Mouse (Mus musculus) frontal cortex, adult 2 months (tissue): ENCODE measurements around the gene Ncs1. TPM values are rescaled to one million over a fixed set of nuclear protein-coding genes. Genes with fewer than 3 reads are reported as not detected.
A peak's percentile ranks its signal among the peaks of the same experiment; 100 is the strongest.

ENCODE experiments used
- DNase-seq, 2 experiments: peaks; one replicate each; pipeline ENCODE4 v3.0.0; 2022; ENCODE audit warnings: low spot score in 1 of 2; ENCODE audit errors: extremely low spot score in 1 of 2
- polyA plus RNA-seq: library from polyadenylated mRNA; depleted of rRNA; stranded (reverse); fragments of >200 nt; gene quantifications from 2 replicates; pipeline ENCODE4 v1.2.3, GENCODE M21; 2012; rRNA removed

Ncs1 gene
- 154 and 159 TPM in 2 replicates for polyA plus RNA-seq

- DNase-seq: peak; percentile 76 to 90
These were observed at the start of gene Ncs1 for GRCm38 (mm10) chr2:31245491-31246141. TSS of gene Ncs1 (plus strand) at chr2:31245823.

GRCm38 (mm10) chr2:31198621-31199020, 47.0 kb upstream of the Ncs1 start:
- peak; percentile 36 to 72 for DNase-seq

- no peak for DNase-seq
These were observed 45.6 kb upstream of the Ncs1 start for GRCm38 (mm10) chr2:31200051-31200450.

- no peak for DNase-seq
These were observed 43.8 kb upstream of the Ncs1 start for GRCm38 (mm10) chr2:31201851-31202250.

GRCm38 (mm10) chr2:31202357-31202756, 43.3 kb upstream of the Ncs1 start:
- DNase-seq: no peak

GRCm38 (mm10) chr2:31202956-31203355, 42.7 kb upstream of the Ncs1 start:
- no peak for DNase-seq

GRCm38 (mm10) chr2:31204677-31205076, 40.9 kb upstream of the Ncs1 start:
- no peak for DNase-seq

GRCm38 (mm10) chr2:31206211-31206610, 39.4 kb upstream of the Ncs1 start:
- no peak for DNase-seq

GRCm38 (mm10) chr2:31206882-31207281, 38.7 kb upstream of the Ncs1 start:
- no peak for DNase-seq

- DNase-seq: no peak
These were observed 37.0 kb upstream of the Ncs1 start for GRCm38 (mm10) chr2:31208544-31209142.

GRCm38 (mm10) chr2:31209525-31209924, 36.1 kb upstream of the Ncs1 start:
- DNase-seq: peak in 1 of 2 experiments; percentile 33

- peak in 1 of 2 experiments; percentile 35 for DNase-seq
These were observed 35.3 kb upstream of the Ncs1 start for GRCm38 (mm10) chr2:31210144-31210847.

- DNase-seq: no peak
These were observed 34.4 kb upstream of the Ncs1 start for GRCm38 (mm10) chr2:31211204-31211603.

- no peak for DNase-seq
These were observed 31.3 kb upstream of the Ncs1 start for GRCm38 (mm10) chr2:31214211-31214796.

GRCm38 (mm10) chr2:31218611-31219010, 27.0 kb upstream of the Ncs1 start:
- DNase-seq: no peak

- DNase-seq: no peak
These were observed 26.2 kb upstream of the Ncs1 start for GRCm38 (mm10) chr2:31219470-31219869.

- no peak for DNase-seq
These were observed 24.8 kb upstream of the Ncs1 start for GRCm38 (mm10) chr2:31220844-31221243.

GRCm38 (mm10) chr2:31221582-31221981, 24.0 kb upstream of the Ncs1 start:
- no peak for DNase-seq

GRCm38 (mm10) chr2:31228768-31229311, 16.8 kb upstream of the Ncs1 start:
- DNase-seq: no peak

GRCm38 (mm10) chr2:31239203-31239696, 6.4 kb upstream of the Ncs1 start:
- peak in 1 of 2 experiments; percentile 38 for DNase-seq

- DNase-seq: no peak
These were observed 5.8 kb upstream of the Ncs1 start for GRCm38 (mm10) chr2:31239833-31240232.
